Mouse (Mus musculus) lung, postnatal 14 days (tissue): Measurements from ENCODE around the gene Clptm1.
"Not testable (repeated sequence)": the region's sequence is repeated elsewhere in the genome, so short reads cannot be mapped to it uniquely, and the experiment has no call there.

Experiments used
- DNase-seq: peaks from one replicate; pipeline ENCODE4 v3.0.0; 2021

Gene Clptm1

GRCm38 (mm10) chr7:19691873-19692865 is 27.3 kb upstream of the Clptm1 start, which contains the start of gene Apoc1:
TSS of gene Apoc1 (minus strand) at chr7:19692660.
- peak; percentile 64 for DNase-seq

GRCm38 (mm10) chr7:19691434-19691833 is 26.6 kb upstream of the Clptm1 start:
- DNase-seq: no peak

- no peak for DNase-seq
Measured at GRCm38 (mm10) chr7:19690845-19691244, 26.0 kb upstream of the Clptm1 start.

GRCm38 (mm10) chr7:19688611-19689010 is 23.8 kb upstream of the Clptm1 start:
- no peak for DNase-seq

GRCm38 (mm10) chr7:19688101-19688500 is 23.3 kb upstream of the Clptm1 start:
- DNase-seq: no peak

- not testable (repeated sequence) for DNase-seq
Measured at GRCm38 (mm10) chr7:19686927-19687583, 22.2 kb upstream of the Clptm1 start.

GRCm38 (mm10) chr7:19686521-19686920 is 21.7 kb upstream of the Clptm1 start:
- DNase-seq: no peak

- no peak for DNase-seq
Measured at GRCm38 (mm10) chr7:19685374-19685773, 20.5 kb upstream of the Clptm1 start.

GRCm38 (mm10) chr7:19683771-19684201 is 19.0 kb upstream of the Clptm1 start:
- no peak for DNase-seq

- no peak for DNase-seq
Measured at GRCm38 (mm10) chr7:19682979-19683378, 18.1 kb upstream of the Clptm1 start.

- no peak for DNase-seq
Measured at GRCm38 (mm10) chr7:19681202-19681694, 16.4 kb upstream of the Clptm1 start, which contains the start of the genes Gm44805 and Apoc4. TSS of gene Gm44805 (minus strand) at chr7:19681423. TSS of gene Apoc4 (minus strand) at chr7:19681479.

GRCm38 (mm10) chr7:19680702-19681101 is 15.9 kb upstream of the Clptm1 start:
- DNase-seq: no peak

- no peak for DNase-seq
Measured at GRCm38 (mm10) chr7:19678901-19679300, 14.1 kb upstream of the Clptm1 start.

GRCm38 (mm10) chr7:19677872-19678271 is 13.0 kb upstream of the Clptm1 start, which contains the start of gene Apoc2:
TSS of gene Apoc2 (minus strand) at chr7:19677941.
- DNase-seq: no peak

GRCm38 (mm10) chr7:19676662-19677061 is 11.8 kb upstream of the Clptm1 start:
- DNase-seq: no peak

GRCm38 (mm10) chr7:19675824-19676223 is 11.0 kb upstream of the Clptm1 start:
- no peak for DNase-seq

- no peak for DNase-seq
Measured at GRCm38 (mm10) chr7:19673083-19673699, 8.4 kb upstream of the Clptm1 start.

GRCm38 (mm10) chr7:19671511-19671910 is 6.7 kb upstream of the Clptm1 start:
- DNase-seq: no peak

GRCm38 (mm10) chr7:19668947-19669721 is 4.3 kb upstream of the Clptm1 start:
- peak; percentile 97 for DNase-seq

- no peak for DNase-seq
Measured at GRCm38 (mm10) chr7:19667434-19667833, 2.6 kb upstream of the Clptm1 start.

- no peak for DNase-seq
Measured at GRCm38 (mm10) chr7:19666750-19667149, 1.9 kb upstream of the Clptm1 start.

- no peak for DNase-seq
Measured at GRCm38 (mm10) chr7:19664455-19664954, 328 bp downstream of the Clptm1 start.
